Mouse (Mus musculus): Measurements from ENCODE around the gene Atrx.
"Not testable (repeated sequence)": the region's sequence is repeated elsewhere in the genome, so short reads cannot be mapped to it uniquely, and the experiment has no call there.

Gene Atrx

DNA sequence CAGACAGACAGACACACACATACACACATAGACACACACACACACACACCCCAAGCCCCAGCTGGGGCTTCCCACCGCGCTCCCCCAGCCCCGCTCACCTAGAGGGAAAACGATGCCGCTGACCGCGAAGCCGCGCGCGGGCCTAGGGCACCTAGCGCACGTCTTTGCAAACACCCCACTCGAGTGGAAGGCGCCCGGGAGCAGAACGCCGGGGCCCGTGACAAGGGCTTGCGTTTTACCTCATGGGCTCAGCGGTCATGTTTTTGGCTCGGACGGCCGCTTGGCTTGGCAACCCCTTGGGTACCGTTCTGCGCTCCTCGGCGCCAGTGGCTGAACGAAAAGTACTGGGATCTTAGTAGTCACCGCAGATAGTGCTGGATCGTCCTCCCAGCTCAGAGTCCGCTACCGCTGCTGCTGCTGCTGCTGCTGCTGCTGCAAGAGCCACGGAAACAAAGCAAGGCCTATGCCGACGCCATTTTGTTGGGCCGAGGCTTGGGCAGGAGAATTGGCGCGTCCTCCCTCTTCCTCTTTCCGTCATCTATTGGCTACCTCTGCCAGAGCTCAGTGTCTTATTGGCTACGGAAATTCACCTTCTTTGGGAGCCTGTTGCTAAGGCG, at the start of gene Atrx:
Atrx (minus strand) TSS at position 543 of the 617 bp plus-strand sequence.
- DNase-seq = peak; percentile 65

DNA sequence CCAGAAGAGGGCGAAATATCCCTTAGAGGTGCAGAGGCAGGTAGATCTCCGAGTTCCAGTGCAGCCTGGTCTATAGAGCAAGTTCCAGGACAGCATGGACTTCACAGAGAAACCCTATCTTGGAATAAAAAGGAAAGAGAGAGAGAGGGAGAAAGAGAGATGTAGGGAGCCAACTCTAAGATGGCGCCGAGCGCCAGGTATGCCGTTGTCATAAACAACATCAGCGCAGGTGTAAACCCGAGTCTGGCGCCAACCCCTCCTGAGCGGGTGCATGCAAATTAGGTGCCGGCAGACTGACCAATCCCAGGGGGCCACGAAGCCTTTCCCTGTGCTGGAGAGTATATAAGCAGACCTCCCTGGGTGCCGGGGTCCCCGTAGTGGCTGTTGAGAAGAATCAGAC, 27.9 kb upstream of the Atrx start:
- not testable (repeated sequence) for DNase-seq

- no peak for DNase-seq
These were observed 24.8 kb upstream of the Atrx start for GRCm38 (mm10) chrX:105953999-105954398.

DNA sequence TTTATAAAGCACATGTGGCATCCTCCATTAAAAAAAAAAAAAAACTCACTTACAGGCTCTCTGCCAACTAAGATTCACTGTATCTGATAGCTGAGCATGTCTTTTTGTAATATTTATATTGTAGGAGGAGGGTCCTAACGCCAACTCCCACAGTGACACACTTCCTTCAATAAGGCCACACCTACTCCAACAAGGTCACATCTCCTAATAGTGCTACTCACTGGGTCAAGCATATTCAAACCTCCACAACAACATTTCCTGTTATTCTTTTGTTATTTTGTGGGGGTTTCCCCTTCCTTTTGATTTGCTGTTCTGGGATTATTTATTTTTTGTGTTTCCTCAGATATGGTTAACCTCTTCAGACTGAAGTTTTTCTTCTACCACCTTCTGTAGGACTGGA, 17.2 kb upstream of the Atrx start:
- no peak for DNase-seq

GRCm38 (mm10) chrX:105939245-105939644, 10.0 kb upstream of the Atrx start:
- no peak for DNase-seq

DNA sequence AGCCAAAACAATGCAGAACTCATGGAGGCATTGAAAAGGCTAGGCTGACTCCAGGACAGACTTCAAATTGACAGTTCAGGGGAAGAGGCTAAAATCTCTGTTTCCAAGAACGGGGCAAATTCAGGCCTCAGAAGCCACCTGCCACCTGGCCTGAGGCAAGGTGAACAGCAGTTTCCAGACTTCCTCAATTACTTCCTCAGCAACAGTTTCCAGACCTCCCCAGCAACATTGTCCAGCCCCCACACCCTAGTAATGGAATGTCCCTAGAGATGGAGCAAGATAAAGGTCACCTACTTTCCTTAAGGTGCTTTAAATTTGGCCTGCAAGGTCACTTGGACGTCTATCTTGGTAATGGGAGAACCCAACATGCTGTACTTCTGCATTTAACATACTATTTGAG, 8.5 kb upstream of the Atrx start:
- DNase-seq = no peak

DNA sequence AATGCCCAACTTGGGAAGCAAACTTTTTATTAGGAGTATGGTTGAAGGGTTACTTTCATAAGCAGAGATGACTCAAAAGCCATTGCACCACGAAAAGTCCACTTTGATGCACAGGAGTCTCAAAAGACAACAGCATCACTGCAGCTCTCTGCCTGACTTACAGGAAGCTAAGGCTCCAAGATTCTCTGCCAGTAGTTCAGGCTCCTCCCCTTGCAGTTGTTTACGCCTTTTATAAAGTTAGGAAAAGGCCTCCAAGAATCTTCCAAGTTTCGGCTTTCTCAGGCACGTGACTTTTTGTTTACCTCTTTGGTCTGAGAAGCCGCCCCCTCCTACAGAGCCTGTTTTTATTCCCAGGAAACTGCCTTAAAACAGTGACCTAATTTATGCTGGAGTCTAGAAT, 5.1 kb upstream of the Atrx start:
- no peak for DNase-seq

DNA sequence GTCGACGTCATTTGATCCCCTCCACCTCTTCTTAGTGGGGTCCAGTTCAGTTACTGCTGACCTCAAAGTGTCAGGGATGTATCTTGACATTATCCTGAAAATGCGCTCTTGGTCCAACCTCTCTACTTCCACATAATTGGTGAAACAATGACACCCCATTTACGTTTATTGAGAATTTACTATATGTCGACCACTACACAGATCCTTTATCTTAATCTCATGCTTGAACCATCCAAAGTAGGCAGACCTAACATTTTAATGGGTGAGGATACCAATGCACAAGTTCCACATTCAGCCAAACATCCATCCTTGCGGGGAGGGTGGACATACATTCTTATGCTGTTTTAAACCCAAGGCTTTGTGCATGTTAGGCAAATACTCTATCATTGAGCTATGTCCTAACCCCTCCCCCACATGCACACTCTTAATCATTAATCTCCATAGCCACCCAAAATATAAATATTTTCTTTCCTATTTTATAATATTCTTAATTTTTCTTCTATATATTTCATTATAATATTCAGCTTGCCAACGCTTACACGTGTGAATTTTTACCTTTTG, 355 bp upstream of the Atrx start:
- DNase-seq = no peak

DNA sequence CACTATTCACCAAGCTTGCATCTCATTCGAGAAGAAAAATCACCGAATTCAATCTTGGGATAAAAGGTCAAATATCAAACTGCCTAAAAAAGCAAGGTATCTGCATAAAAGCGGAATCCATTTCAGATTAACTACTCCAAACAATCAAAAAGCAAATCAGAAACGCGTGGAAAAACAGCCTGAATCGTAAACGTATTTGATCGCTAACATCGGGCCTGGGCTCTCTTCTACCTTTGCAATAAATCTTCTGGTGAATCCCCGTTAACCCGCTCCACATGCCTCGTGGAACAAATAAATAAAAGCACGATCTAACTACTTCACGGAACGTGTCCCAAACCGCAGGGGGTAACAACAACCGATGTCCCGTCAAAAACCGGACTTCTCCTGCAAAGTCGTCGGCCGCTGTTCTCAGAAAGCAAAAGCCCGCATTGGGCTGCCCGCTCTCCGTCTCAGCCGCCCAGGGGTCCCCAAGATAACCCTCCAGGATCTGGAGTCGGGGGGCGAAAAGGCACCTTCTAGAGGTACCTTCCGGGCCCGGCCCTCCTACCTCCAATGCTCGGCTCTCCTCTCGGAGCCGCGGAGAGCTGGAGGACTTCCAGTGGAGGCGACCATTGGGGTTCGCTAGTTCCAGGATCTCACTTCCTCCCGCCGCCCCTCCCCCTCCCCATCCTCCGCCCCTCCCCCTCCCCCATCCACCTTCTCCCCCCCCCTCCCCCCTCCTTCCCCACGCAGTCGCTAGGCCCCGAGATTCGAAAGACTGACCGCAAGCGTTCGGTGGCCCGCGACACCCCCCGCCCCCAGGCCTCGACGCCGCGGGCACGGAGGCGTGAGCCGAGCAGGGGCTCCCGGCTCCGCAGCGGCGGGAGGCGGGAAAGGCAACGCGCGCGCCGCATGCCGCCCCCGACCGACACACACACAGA, 1.0 kb downstream of the Atrx start:
- peak; percentile 62 for DNase-seq

DNA sequence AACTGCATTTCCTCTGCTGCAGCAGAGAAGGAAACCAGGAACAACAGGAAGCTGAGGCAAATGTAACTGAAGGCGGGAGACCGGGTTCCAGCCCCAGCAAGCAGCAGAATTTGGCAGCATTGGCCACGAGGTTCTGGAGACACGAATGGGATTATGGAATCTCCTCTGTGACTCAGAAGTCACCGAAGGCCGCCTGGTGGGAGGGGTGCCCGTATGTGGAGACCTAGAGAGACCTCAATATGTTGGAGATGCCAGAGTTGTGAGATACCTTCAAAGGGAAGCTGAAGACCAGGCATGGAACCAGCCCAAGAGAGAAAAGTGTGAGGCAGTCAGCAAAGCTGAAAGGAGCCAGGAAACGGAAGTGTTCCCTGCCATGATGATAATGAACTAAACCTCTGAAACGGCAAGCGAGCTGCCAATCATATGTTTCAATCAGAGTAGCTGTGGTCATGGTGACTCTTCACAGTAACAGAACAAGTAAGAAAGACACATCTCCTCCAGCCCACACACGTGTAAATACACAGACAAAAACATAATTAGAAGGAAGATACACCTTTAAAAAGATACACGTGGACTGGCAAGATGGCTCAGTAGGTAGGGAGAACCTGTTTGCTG, 3.0 kb downstream of the Atrx start:
- DNase-seq = no peak

GRCm38 (mm10) chrX:105924326-105925070, 4.7 kb downstream of the Atrx start:
- no peak for DNase-seq

DNA sequence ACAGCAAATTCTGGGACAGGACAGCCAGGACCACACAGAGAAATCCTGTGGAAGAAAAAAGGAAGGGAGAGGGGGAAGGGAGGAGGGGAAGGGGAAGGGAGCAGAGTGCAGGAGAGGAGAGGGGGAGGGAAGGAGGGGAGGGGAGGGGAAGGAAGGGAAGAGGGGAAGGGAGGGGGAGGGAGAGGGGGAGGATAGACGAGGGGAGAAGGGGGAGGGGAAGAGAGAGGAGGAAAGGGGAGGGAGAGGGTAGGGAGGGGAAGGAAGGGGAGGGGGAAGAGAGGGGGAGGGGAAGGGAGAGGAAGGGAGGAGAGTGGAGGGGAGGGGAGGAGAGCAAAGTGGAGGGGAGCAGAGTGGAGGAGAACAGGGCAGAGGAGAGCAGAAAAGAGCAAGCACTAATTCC, 5.3 kb downstream of the Atrx start:
- DNase-seq = no peak

DNA sequence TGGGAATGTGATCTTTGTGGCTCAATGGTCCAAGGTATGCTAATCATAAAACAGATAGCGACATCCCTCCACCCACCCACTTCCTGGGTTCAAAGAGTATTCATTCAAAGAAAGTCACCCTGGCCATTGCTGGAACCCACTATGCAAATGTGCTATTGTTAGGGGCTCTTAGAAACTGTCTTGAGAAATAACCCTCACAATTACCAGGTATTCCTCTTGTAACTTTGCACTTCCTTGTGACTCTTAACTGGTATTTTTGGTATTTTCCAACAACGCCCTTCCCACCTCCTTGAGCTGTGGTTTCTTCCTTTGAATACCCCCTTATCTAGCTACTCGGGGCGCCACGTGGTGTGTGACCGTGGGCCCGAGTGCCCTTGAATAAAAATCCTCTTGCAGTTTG, 6.2 kb downstream of the Atrx start:
- not testable (repeated sequence) for DNase-seq

DNA sequence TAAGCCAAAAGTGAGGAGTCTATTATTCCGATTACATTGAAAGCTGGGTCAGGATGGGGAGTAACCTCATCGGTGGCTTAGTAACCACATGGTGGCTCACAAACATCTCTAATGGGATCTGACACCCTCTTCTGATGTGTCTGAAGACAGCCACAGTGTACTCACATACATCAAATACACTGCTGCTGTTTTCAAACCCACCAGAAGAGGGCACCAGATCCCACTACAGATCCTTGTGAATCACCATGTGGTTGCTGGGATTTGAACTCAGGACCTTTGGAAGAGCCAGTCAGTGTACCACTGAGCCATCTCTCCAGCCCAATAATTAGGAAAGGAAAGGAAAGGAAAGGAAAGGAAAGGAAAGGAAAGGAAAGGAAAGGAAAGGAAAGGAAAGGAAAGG, 7.8 kb downstream of the Atrx start:
- peak; percentile 7 for DNase-seq

DNA sequence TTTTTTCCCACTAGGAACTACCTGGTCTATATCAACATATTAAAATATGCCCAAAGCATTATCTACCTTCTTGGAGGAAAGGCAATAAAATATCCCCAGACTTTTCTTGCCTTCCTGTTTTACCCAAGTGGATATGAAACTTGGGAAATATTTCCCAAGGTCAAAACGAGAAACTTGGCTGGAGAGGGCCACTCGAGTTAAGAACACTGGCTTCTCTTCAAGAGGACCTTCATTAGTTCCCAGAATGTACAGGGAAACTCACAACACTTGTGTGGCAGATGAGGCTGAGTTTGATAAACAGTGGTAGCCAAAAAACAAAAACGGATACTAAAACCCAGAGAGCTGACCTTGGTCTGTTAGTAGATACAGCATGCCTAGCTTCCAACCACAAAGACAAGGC, 17.5 kb downstream of the Atrx start:
- DNase-seq = no peak

DNA sequence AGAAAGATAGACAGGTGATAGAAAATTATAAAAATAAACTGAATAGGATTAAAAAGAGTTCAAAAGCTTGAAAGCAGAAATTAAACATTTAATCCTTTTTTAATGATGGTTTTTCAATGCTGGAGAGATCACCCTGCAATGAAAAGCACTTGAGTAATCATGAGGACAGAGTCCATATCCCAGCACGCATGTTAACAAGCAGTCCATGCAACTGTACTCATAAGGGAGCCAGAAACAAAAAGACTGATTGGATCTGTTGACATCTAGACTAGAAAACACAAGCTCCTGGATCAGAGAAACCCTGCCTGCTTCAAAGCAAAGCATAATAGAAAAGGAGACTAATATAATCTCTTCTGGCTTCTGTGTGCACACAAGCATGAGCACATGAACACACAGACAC, 27.6 kb downstream of the Atrx start:
- DNase-seq = no peak

- no peak for DNase-seq
These were observed 42.3 kb downstream of the Atrx start for GRCm38 (mm10) chrX:105886921-105887320.

DNA sequence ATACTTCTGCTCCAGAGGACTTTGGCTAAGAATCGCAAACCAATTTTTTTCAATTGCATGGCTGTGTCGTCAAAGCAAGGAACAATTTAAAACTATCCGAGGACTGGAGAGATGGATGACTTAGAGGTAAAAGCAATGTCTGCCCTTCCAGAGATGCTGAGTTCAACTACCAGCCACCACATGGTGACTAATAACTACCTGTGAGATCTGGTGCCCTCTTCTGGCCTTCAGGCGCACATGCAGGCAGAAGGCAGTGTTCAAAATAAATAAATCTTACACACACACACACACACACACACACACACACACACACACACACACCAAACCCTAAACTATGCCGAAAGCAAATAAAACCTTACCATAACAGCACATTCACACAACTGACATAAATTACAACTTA, 64.8 kb downstream of the Atrx start:
- no peak for DNase-seq

- DNase-seq = no peak
These were observed 104.7 kb downstream of the Atrx start for GRCm38 (mm10) chrX:105824462-105824861.

DNA sequence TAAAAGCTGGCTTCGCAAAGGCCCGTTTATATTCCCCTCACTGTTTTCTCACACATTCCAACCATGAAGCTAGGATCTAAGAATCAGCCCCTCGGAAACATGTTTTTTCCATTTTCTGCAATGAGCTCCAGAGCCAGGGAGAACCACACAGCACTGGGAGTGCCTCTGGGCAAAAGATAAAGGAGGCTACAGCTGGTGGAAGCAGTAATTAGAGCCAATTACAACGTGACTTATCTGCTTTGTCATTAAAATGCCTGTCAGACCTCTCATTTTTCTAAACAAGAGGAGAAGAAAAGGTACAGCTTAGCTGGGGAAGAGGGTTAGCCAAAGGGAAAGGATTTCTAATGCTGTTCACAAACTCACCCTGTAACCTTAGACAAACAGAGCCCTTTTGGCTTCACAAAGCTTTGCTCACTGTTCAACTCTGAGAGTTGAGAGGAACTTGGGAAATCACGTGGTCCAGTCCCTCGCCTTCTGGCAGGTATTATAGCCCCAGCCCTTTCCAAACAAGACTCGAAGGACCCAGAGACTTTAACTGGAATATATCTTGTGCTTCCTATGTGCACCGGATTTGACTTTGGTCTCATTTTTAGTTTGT, 134.3 kb downstream of the Atrx start:
- DNase-seq = no peak

DNA sequence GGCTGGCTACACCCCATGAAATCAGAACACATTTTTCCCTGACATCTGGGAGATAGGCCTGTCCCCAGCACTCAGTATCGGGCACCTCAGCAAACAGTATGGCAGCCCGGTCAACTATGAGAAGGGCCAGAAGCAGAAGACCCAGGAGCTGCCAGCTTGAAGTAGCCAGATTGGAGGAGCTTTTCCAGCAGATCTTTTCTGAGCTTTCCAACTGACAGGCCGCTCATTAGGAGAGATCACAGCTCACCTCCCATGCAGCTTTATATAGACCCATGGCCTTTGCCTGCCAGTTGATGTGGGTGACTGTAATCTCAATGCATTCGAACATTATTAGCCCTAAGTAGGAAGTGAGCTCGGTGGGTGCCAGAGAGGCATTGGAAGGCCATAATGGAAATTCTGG, 155.9 kb downstream of the Atrx start:
- DNase-seq = no peak

GRCm38 (mm10) chrX:105767932-105768331, 161.3 kb downstream of the Atrx start:
- DNase-seq = no peak

All from right cerebral cortex, postnatal 4 days (tissue).